Mouse (Mus musculus) intestine, embryonic 14.5 days (tissue): ENCODE results near the gene Cetn2. TPM values are rescaled to one million over a fixed set of nuclear protein-coding genes. Genes with fewer than 3 reads are reported as not detected.

Experiments used
- ATAC-seq: fragments of 200-750 bp; cut with Nextera tagmentation; replicated peaks from 2 replicates; pipeline ENCODE4 v1.8.0; 2017; ENCODE audit warnings: low read depth, moderate number of reproducible peaks, moderate TSS enrichment, moderate library complexity; ENCODE audit not compliant: low FRiP score, low TSS enrichment
- DNase-seq: peaks from one replicate; pipeline ENCODE4 v3.0.0-alpha.2; 2018; ENCODE audit warnings: low spot score
- H3K27ac ChIP-seq: fragments of 300-500 bp; sonication (generic); 2 replicates; pipeline ENCODE4 v1.5.1; 2014; ENCODE audit warnings: low read depth, mild to moderate bottlenecking, control low read depth
- H3K27me3 ChIP-seq: fragments of 300-500 bp; sonication (generic); replicated peaks from 2 replicates; pipeline ENCODE4 v1.6.1; 2014; ENCODE audit warnings: low read length, control low read depth; ENCODE audit not compliant: control insufficient read depth, insufficient read depth
- H3K36me3 ChIP-seq: fragments of 300-500 bp; sonication (generic); 2 replicates; pipeline ENCODE4 v1.6.1; 2014; ENCODE audit warnings: low read length, control low read depth; ENCODE audit not compliant: control insufficient read depth, insufficient read depth
- H3K4me1 ChIP-seq: fragments of 300-500 bp; sonication (generic); replicated peaks from 2 replicates; pipeline ENCODE4 v1.6.1; 2014; ENCODE audit warnings: low read length, control low read depth, mixed read lengths; ENCODE audit not compliant: control insufficient read depth, insufficient read depth
- H3K4me2 ChIP-seq: fragments of 300-500 bp; sonication (generic); 2 replicates; pipeline ENCODE4 v1.6.1; 2014; ENCODE audit warnings: low read length
- H3K4me3 ChIP-seq: fragments of 300-500 bp; sonication (generic); 2 replicates; pipeline ENCODE4 v1.5.1; 2014; ENCODE audit warnings: low read depth, low read length, control low read depth, mixed read lengths
- H3K9ac ChIP-seq: fragments of 300-500 bp; sonication (generic); 2 replicates; pipeline ENCODE4 v1.6.1; 2014; ENCODE audit warnings: mild to moderate bottlenecking, low read length
- H3K9me3 ChIP-seq: fragments of 300-500 bp; sonication (generic); 2 replicates; pipeline ENCODE4 v1.6.1; 2016; ENCODE audit warnings: low read length, control low read depth; ENCODE audit not compliant: control insufficient read depth
- WGBS: fragments of 180-500 bp; shearing (Covaris S2); extraction: QIAGEN DNeasy Blood & Tissue Kit; methylation state at CpG from one replicate; pipeline ENCODE4 v1.1.7; 2014; 5-methylcytosine and 5-hydroxymethylcytosine counted together
- polyA plus RNA-seq: library from polyadenylated mRNA; unstranded; fragments of >200 nt; fragmentation: Nextera tagmentation; extraction: Ambion mirVana; gene quantifications from 2 replicates; pipeline ENCODE4 v1.2.1, GENCODE M21; 2014

Cetn2 gene
- polyA plus RNA-seq, 1 experiment from 2014 or later: 69.0 TPM

DNA sequence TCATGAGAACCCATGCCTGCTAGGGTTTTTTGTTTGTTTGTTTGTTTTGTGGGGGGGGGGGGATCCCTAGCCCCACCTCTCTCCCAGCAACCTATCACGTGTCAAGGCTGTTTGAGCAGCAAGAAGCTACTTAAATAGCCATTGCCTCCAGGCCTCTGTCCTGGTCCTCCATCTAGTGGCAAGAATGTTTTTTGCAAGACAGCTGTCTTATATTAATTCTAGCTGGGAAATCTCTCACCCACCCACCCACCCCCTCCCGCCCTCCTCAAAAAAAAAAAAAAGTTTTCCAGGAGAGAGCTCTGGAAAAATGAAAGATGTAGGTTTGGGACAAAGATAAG, 9.8 kb downstream of the Cetn2 start:
- no peak overlapping the region for H3K4me3 ChIP-seq
- no peak overlapping the region for H3K9ac ChIP-seq
- ATAC-seq: no peak
- no peaks in the 10 kb centered on the region for H3K27me3 ChIP-seq
- no peak for DNase-seq
- no peaks in the 10 kb centered on the region for H3K4me1 ChIP-seq
- no peaks in the 10 kb centered on the region for H3K36me3 ChIP-seq
- WGBS: 8% methylated on average over 2 of the region's 2 CpGs
- no peak overlapping the region for H3K4me2 ChIP-seq
- no peaks in the 10 kb centered on the region for H3K9me3 ChIP-seq
- no peak overlapping the region for H3K27ac ChIP-seq

DNA sequence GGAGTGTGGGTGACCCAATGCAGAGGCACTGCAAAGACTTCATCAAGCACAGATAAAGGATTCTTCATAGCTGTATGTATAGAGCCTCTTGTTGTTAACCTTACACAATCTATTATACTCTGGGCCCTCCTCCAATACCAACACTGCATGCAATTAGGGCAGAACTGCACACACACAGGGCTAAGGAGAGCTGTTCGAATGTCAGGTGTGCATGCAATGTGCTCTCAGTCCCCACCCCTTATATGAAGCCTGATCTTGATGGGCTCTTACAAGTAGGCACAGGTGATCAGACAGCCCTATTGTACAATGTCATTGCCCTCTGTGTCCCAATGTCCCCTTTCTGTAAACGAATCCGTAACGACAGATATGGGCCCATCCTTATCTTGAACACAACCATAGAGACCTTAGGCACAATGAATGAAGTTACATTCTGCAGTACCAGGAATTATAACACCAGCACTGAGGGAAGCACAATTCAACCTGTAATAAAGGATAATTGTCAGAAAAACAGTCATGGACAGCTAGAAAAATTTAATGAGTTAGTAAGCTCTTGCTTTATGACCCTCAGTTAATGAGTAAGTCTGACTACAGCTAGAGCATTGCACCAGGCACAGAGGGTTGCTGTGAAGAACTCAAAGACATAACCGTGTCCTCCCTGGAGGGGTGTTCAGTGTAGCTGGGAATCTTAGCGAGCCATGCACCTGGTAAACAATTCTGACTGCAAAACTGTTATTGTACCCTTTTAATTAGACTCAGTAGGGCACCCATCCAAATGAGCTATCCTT, 10.4 kb downstream of the Cetn2 start:
- H3K9ac ChIP-seq: no peak overlapping the region
- no peaks in the 10 kb centered on the region for H3K9me3 ChIP-seq
- no peaks in the 10 kb centered on the region for H3K27me3 ChIP-seq
- peak; percentile 51 for DNase-seq
- no peak for ATAC-seq
- H3K27ac ChIP-seq: no peak overlapping the region
- H3K4me3 ChIP-seq: no peak overlapping the region
- WGBS: 75% methylated on average over 6 of the region's 6 CpGs
- no peaks in the 10 kb centered on the region for H3K36me3 ChIP-seq
- H3K4me2 ChIP-seq: no peak overlapping the region
- H3K4me1 ChIP-seq: no peaks in the 10 kb centered on the region

GRCm38 (mm10) chrX:72902530-72902929, 15.7 kb downstream of the Cetn2 start:
- H3K9me3 ChIP-seq: no peaks in the 10 kb centered on the region
- H3K27ac ChIP-seq: no peak overlapping the region
- H3K27me3 ChIP-seq: no peaks in the 10 kb centered on the region
- ATAC-seq: no peak
- H3K4me1 ChIP-seq: no peaks in the 10 kb centered on the region
- WGBS: 35% methylated on average over 1 of the region's 1 CpGs
- H3K9ac ChIP-seq: no peak overlapping the region
- H3K36me3 ChIP-seq: no peaks in the 10 kb centered on the region
- H3K4me2 ChIP-seq: no peak overlapping the region
- DNase-seq: no peak
- no peak overlapping the region for H3K4me3 ChIP-seq

DNA sequence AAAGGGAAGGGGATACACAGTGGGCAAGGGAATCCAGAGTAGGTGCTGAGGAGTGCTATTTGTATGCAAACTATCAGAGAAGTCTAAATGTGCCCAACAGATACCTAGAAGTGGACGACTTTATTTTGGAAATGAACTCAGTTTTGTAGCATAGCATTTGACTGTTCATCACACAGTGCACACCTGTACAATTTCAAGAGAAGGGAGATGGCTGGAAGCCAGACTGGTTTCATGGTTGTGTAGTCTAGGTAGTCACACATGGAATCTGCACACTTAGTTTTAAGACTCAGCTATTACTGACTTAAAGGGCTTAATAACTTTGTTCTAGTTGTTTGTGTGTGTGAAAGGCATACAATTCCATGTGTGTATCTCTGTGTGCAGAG, 22.2 kb downstream of the Cetn2 start:
- Histone ChIP-seq H3K27me3 (no peaks in the 10 kb centered on the region), H3K36me3 (no peaks in the 10 kb centered on the region), H3K9ac (no peak overlapping the region), H3K4me1 (no peaks in the 10 kb centered on the region), H3K4me3 (no peak overlapping the region), H3K4me2 (no peak overlapping the region), H3K9me3 (no peaks in the 10 kb centered on the region), H3K27ac (no peak overlapping the region)
- 80% methylated on average over 1 of the region's 1 CpGs for WGBS
- DNase-seq (no peak), ATAC-seq (no peak)

DNA sequence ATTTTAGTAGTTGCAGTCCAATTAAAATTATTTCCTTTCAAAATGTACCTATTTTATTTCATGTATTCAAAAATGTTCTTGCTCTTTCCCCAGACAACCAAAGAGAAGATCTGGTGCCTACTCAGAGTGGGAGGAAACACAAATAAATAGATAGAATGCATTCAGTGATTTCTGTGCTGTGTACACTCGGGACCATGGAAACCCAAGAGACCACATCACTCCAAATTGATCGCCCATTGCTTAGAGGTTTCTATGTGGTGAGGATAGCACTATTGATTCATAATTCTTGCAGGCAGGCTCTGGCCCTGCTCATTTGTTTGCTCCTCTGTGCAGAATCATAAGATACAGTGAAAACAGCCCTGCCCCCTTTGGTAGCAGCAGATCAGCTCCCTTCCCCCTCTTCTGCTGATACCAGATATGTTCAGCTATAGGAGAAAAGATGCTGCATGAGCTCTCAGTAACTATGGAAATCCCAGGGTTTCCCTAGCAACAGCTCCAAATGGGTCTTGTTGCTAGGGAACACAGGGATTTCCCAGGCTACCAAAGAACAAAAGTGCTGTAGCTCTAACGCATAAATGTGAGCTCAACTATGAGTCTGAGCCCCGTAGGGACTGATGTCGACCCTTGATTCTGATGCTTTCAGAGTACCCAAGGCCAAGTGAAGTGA, 22.7 kb downstream of the Cetn2 start:
- Histone ChIP-seq H3K4me3 (no peak overlapping the region), H3K9ac (no peak overlapping the region), H3K4me2 (no peak overlapping the region), H3K27me3 (no peaks in the 10 kb centered on the region), H3K4me1 (no peaks in the 10 kb centered on the region), H3K36me3 (no peaks in the 10 kb centered on the region), H3K9me3 (no peaks in the 10 kb centered on the region), H3K27ac (no peak overlapping the region)
- DNase-seq: no peak
- ATAC-seq: no peak
- WGBS: 72% methylated on average over 5 of the region's 5 CpGs

Other genes with a start within 250 kb of the Cetn2 start
- 0.23 and 0.27 TPM in 2 replicates for gene Gabrq, start 93.2 kb downstream of the Cetn2 start, polyA plus RNA-seq
- 36.8 and 40.5 TPM in 2 replicates for gene Nsdhl, start 146 bp upstream of the Cetn2 start, polyA plus RNA-seq
- gene Zfp185, start 68.9 kb upstream of the Cetn2 start, polyA plus RNA-seq: 8.9 and 12.1 TPM in 2 replicates
- gene Pnma5, start 118.7 kb upstream of the Cetn2 start, polyA plus RNA-seq: 0.09 and 0.26 TPM in 2 replicates
- 0.19 and 0.20 TPM in 2 replicates for gene Pnma3, start 146.4 kb upstream of the Cetn2 start, polyA plus RNA-seq
- 0.70 and 1.1 TPM in 2 replicates for gene Xlr4a, start 164.1 kb upstream of the Cetn2 start, polyA plus RNA-seq
- gene Xlr3a, start 178.7 kb upstream of the Cetn2 start, polyA plus RNA-seq: 1.4 and 7.2 TPM in 2 replicates
- gene Gm14685, start 198.6 kb upstream of the Cetn2 start, polyA plus RNA-seq: 0.23 TPM in 1 of 2 replicates, not detected in the other
- gene Xlr5b, start 230.4 kb upstream of the Cetn2 start, polyA plus RNA-seq: 0.22 TPM in 1 of 2 replicates, not detected in the other
- not detected in 2 replicates for gene DXBay18, start 231.0 kb upstream of the Cetn2 start, polyA plus RNA-seq